Mouse (Mus musculus) lung, embryonic 16.5 days (tissue): ENCODE measurements at regions not wholly inside any gene's neighbourhood (a gene's known extent, or its start where the extent isn't known, plus 50 kb on each side); places are given as distances from the start of the nearest gene placed in this dataset.
A peak's percentile ranks its signal among the peaks of the same experiment; 100 is the strongest.

Experiments used
- ATAC-seq: fragments of 200-750 bp; cut with Nextera tagmentation; 2 replicates; pipeline ENCODE4 v1.8.0; 2017; ENCODE audit warnings: low read depth, mild to moderate bottlenecking, moderate library complexity
- H3K27ac ChIP-seq: fragments of 300-500 bp; sonication (generic); 2 replicates; pipeline ENCODE4 v1.5.1; 2014; ENCODE audit warnings: mild to moderate bottlenecking, control low read depth, low read length
- H3K27me3 ChIP-seq: fragments of 300-500 bp; sonication (generic); 2 replicates; pipeline ENCODE4 v1.6.1; 2014; ENCODE audit warnings: low read depth, low read length, mixed read lengths; ENCODE audit not compliant: control insufficient read depth, insufficient read depth
- H3K36me3 ChIP-seq: fragments of 300-500 bp; sonication (generic); 2 replicates; pipeline ENCODE4 v1.6.1; 2014; ENCODE audit warnings: low read length; ENCODE audit not compliant: control insufficient read depth, insufficient read depth
- H3K4me1 ChIP-seq: fragments of 300-500 bp; sonication (generic); replicated peaks from 2 replicates; pipeline ENCODE4 v1.6.1; 2014; ENCODE audit warnings: low read length, mixed read lengths; ENCODE audit not compliant: control insufficient read depth, insufficient read depth
- H3K4me2 ChIP-seq: fragments of 300-500 bp; sonication (generic); 2 replicates; pipeline ENCODE4 v1.6.1; 2014; ENCODE audit warnings: low read depth, low read length, control low read depth
- H3K4me3 ChIP-seq: fragments of 300-500 bp; sonication (generic); 2 replicates; pipeline ENCODE4 v1.5.1; 2014; ENCODE audit warnings: mild to moderate bottlenecking, low read length, control low read depth
- H3K9ac ChIP-seq: fragments of 300-500 bp; sonication (generic); 2 replicates; pipeline ENCODE4 v1.6.1; 2014; ENCODE audit warnings: low read length, control low read depth
- H3K9me3 ChIP-seq: fragments of 300-500 bp; sonication (generic); 2 replicates; pipeline ENCODE4 v1.6.1; 2016; ENCODE audit warnings: low read length; ENCODE audit not compliant: control insufficient read depth
- WGBS: fragments of 180-500 bp; shearing (Covaris S2); extraction: QIAGEN DNeasy Blood & Tissue Kit; methylation state at CpG from one replicate; pipeline ENCODE4 v1.1.7; 2014; 5-methylcytosine and 5-hydroxymethylcytosine counted together

- H3K4me3 ChIP-seq = no peak overlapping the region
- no peak overlapping the region for H3K4me2 ChIP-seq
- no peaks in the 10 kb centered on the region for H3K36me3 ChIP-seq
- ATAC-seq = no peak
- WGBS = 84% methylated on average over 1 of the region's 1 CpGs
- no peaks in the 10 kb centered on the region for H3K27me3 ChIP-seq
- H3K9ac ChIP-seq = no peak overlapping the region
- H3K4me1 ChIP-seq = peaks cover 16% of the 10 kb centered on the region
- H3K27ac ChIP-seq = peak overlapping the region; percentile 17; the same call in 1 of the 2 replicates
- no peaks in the 10 kb centered on the region for H3K9me3 ChIP-seq
Measured at GRCm38 (mm10) chr13:28606651-28607050, 346.9 kb downstream of the Sox4 start.

GRCm38 (mm10) chr13:28605833-28606232 lies 347.7 kb downstream of the Sox4 start:
- no peak for ATAC-seq
- Histone ChIP-seq H3K9ac (no peak overlapping the region), H3K9me3 (no peaks in the 10 kb centered on the region), H3K4me2 (no peak overlapping the region), H3K27ac (no peak overlapping the region), H3K4me3 (no peak overlapping the region), H3K27me3 (no peaks in the 10 kb centered on the region), H3K4me1 (peaks cover 18% of the 10 kb centered on the region), H3K36me3 (no peaks in the 10 kb centered on the region)
- 73% methylated on average over 1 of the region's 1 CpGs for WGBS

- peak; percentile 72 for ATAC-seq
- Histone ChIP-seq H3K9me3 (no peaks in the 10 kb centered on the region), H3K36me3 (no peaks in the 10 kb centered on the region), H3K4me2 (peak overlapping the region; percentile 34), H3K27me3 (no peaks in the 10 kb centered on the region), H3K4me3 (no peak overlapping the region), H3K4me1 (peaks cover 21% of the 10 kb centered on the region), H3K27ac (peak overlapping the region; percentile 59), H3K9ac (no peak overlapping the region)
- 13% methylated on average over 6 of the region's 6 CpGs for WGBS
Measured at GRCm38 (mm10) chr13:28604016-28604415, 346.7 kb downstream of the Gm11361 start.

GRCm38 (mm10) chr13:28600792-28601191 lies 343.5 kb downstream of the Gm11361 start:
- H3K9ac ChIP-seq = no peak overlapping the region
- WGBS = 32% methylated on average over 5 of the region's 5 CpGs
- H3K27ac ChIP-seq = peak overlapping the region; percentile 44; the same call in 1 of the 2 replicates
- peak; percentile 34; the same call in 1 of the 2 replicates for ATAC-seq
- no peak overlapping the region for H3K4me3 ChIP-seq
- H3K4me1 ChIP-seq = peaks cover 10% of the 10 kb centered on the region
- no peaks in the 10 kb centered on the region for H3K27me3 ChIP-seq
- no peak overlapping the region for H3K4me2 ChIP-seq
- no peaks in the 10 kb centered on the region for H3K9me3 ChIP-seq
- no peaks in the 10 kb centered on the region for H3K36me3 ChIP-seq

GRCm38 (mm10) chr13:28596367-28596766 lies 339.0 kb downstream of the Gm11361 start:
- peaks cover 3% of the 10 kb centered on the region for H3K36me3 ChIP-seq
- peaks cover 9% of the 10 kb centered on the region for H3K4me1 ChIP-seq
- no peak for ATAC-seq
- no peak overlapping the region for H3K4me2 ChIP-seq
- no peaks in the 10 kb centered on the region for H3K9me3 ChIP-seq
- no peak overlapping the region for H3K9ac ChIP-seq
- H3K27me3 ChIP-seq = no peaks in the 10 kb centered on the region
- no peak overlapping the region for H3K4me3 ChIP-seq
- 84% methylated on average over 2 of the region's 2 CpGs for WGBS
- no peak overlapping the region for H3K27ac ChIP-seq

GRCm38 (mm10) chr13:28592176-28592575 lies 334.8 kb downstream of the Gm11361 start:
- Histone ChIP-seq H3K4me2 (no peak overlapping the region), H3K4me1 (peaks cover 7% of the 10 kb centered on the region; the same call in 1 of the 2 replicates), H3K27me3 (no peaks in the 10 kb centered on the region), H3K9ac (no peak overlapping the region), H3K4me3 (no peak overlapping the region), H3K27ac (no peak overlapping the region), H3K9me3 (no peaks in the 10 kb centered on the region), H3K36me3 (peaks cover 3% of the 10 kb centered on the region)
- 53% methylated on average over 1 of the region's 1 CpGs for WGBS
- ATAC-seq = 0 out of 2 replicates have a peak, but pooled peaks have one; percentile 38

GRCm38 (mm10) chr13:28587977-28588376 lies 330.6 kb downstream of the Gm11361 start:
- Histone ChIP-seq H3K36me3 (no peaks in the 10 kb centered on the region), H3K27me3 (no peaks in the 10 kb centered on the region), H3K4me3 (no peak overlapping the region), H3K9me3 (no peaks in the 10 kb centered on the region), H3K4me1 (peaks cover 9% of the 10 kb centered on the region), H3K27ac (no peak overlapping the region), H3K4me2 (no peak overlapping the region), H3K9ac (no peak overlapping the region)
- ATAC-seq = peak; percentile 24; the same call in 1 of the 2 replicates
- WGBS = 55% methylated on average over 5 of the region's 5 CpGs

GRCm38 (mm10) chr13:28586693-28587092 lies 329.4 kb downstream of the Gm11361 start:
- H3K27me3 ChIP-seq = no peaks in the 10 kb centered on the region
- no peaks in the 10 kb centered on the region for H3K9me3 ChIP-seq
- H3K27ac ChIP-seq = no peak overlapping the region
- H3K4me3 ChIP-seq = no peak overlapping the region
- no peaks in the 10 kb centered on the region for H3K36me3 ChIP-seq
- no peak overlapping the region for H3K4me2 ChIP-seq
- ATAC-seq = no peak
- 78% methylated on average over 7 of the region's 7 CpGs for WGBS
- H3K4me1 ChIP-seq = peaks cover 6% of the 10 kb centered on the region
- no peak overlapping the region for H3K9ac ChIP-seq

GRCm38 (mm10) chr13:28586140-28586539 lies 328.8 kb downstream of the Gm11361 start:
- Histone ChIP-seq H3K4me2 (no peak overlapping the region), H3K9me3 (no peaks in the 10 kb centered on the region), H3K4me3 (no peak overlapping the region), H3K27ac (no peak overlapping the region), H3K36me3 (no peaks in the 10 kb centered on the region), H3K27me3 (no peaks in the 10 kb centered on the region), H3K9ac (no peak overlapping the region), H3K4me1 (peaks cover 6% of the 10 kb centered on the region)
- WGBS = 47% methylated on average over 2 of the region's 2 CpGs
- no peak for ATAC-seq

GRCm38 (mm10) chr13:28583617-28584016 lies 326.3 kb downstream of the Gm11361 start:
- no peaks in the 10 kb centered on the region for H3K36me3 ChIP-seq
- H3K4me2 ChIP-seq = no peak overlapping the region
- peaks cover 6% of the 10 kb centered on the region for H3K4me1 ChIP-seq
- no peaks in the 10 kb centered on the region for H3K9me3 ChIP-seq
- no peak for ATAC-seq
- no peak overlapping the region for H3K4me3 ChIP-seq
- H3K27ac ChIP-seq = no peak overlapping the region
- no peak overlapping the region for H3K9ac ChIP-seq
- 64% methylated on average over 5 of the region's 5 CpGs for WGBS
- H3K27me3 ChIP-seq = no peaks in the 10 kb centered on the region
